Mouse (Mus musculus): ENCODE results near the gene Rxrg.

- TF ChIP-seq CTCF (IDR thresholded peaks at IDR 0.05; ENCODE audit: control insufficient read depth, insufficient read depth, low read length) (no peak), POLR2A (IDR thresholded peaks at IDR 0.05; ENCODE audit: borderline replicate concordance, control insufficient read depth, low read depth, low read length) (no peak)
Observed at GRCm38 (mm10) chr1:167663136-167663535, 65.0 kb downstream of the Rxrg start.

All from bone marrow, adult 2 months (tissue).